9 mouse cellular contexts compared by ENCODE assay signal in genomic region chr15:97002752-97003151, GRCm38 (mm10). TPM values are rescaled to one million over a fixed set of nuclear protein-coding genes. Genes with fewer than 3 reads are reported as not detected.
DNase-seq lines count a peak whose midpoint lies in the region; ATAC-seq and TF ChIP-seq lines count a peak whose summit lies in the region.
"Had no signal": no experiment of that assay in that cellular context is flagged by ENCODE, and none has a peak within 500 bp of the region (broad histone marks: within the 10 kb centered on the region; RNA-seq: fewer than 3 reads in every experiment).

No protein-coding gene starts in this region.

- H3K36me3 ChIP-seq in CH12.LX (replicated peaks in 1 of 2; ENCODE audit: control insufficient read depth in 1 of 2, insufficient read depth in 1 of 2, low read length in 1 of 2) = no peaks in the 10 kb centered on the region
- H3K36me3 ChIP-seq in forebrain, embryonic 15.5 days = no peaks in the 10 kb centered on the region
- H3K36me3 ChIP-seq in limb, embryonic 11.5 days (ENCODE audit: control insufficient read depth, insufficient read depth, low read length) = no peaks in the 10 kb centered on the region; the same call in 1 of the 2 replicates

- H3K4me3 ChIP-seq in cerebellum, adult 2 months (replicated peaks; ENCODE audit: insufficient read depth, low read depth, low read length) = peak overlapping the region; percentile 48
- H3K4me3 ChIP-seq in CH12.LX (replicated peaks in 1 of 3; ENCODE audit: low read depth in 2 of 3, low read length in 2 of 3, poor library complexity in 1 of 3) = peak overlapping the region in 2 of 3 experiments; percentile 1 to 56
- peak overlapping the region; percentile 28 for H3K4me3 ChIP-seq in forebrain, embryonic 15.5 days
- H3K4me3 ChIP-seq in limb, embryonic 11.5 days (ENCODE audit: low read depth, low read length) = no peak overlapping the region

- dilution Hi-C loops in CH12.LX (cut with MboI; ENCODE audit: extremely low pct_ligation_motif_present, extremely low pct_unique_long_range_greater_than_20kb, low sequenced_read_pairs) = no loop called here

- TF ChIP-seq CTCF in cerebellum, adult 2 months (IDR thresholded peaks at IDR 0.05; ENCODE audit: borderline replicate concordance, insufficient read depth, low read depth, low read length) = no peak
- TF ChIP-seq CTCF in CH12.LX (conservative IDR thresholded peaks at IDR 0.05 in 1 of 2, IDR thresholded peaks at IDR 0.05 in 1 of 2; ENCODE audit: low read depth in 2 of 2, low read length in 2 of 2) = no peak

- no peaks in the 10 kb centered on the region for H3K9me3 ChIP-seq in CH12.LX (replicated peaks; ENCODE audit: low read length)
- no peaks in the 10 kb centered on the region for H3K9me3 ChIP-seq in forebrain, embryonic 15.5 days
- no peaks in the 10 kb centered on the region for H3K9me3 ChIP-seq in limb, embryonic 11.5 days (ENCODE audit: control insufficient read depth, low read length)

- H3K4me2 ChIP-seq in CH12.LX (ENCODE audit: insufficient read depth, low read depth, poor library complexity, severe bottlenecking) = 0 out of 2 replicates have a peak overlapping the region, but pooled peaks have one; percentile 25
- peak overlapping the region; percentile 18 for H3K4me2 ChIP-seq in forebrain, embryonic 15.5 days (replicated peaks)
- H3K4me2 ChIP-seq in limb, embryonic 11.5 days (ENCODE audit: low read depth, severe bottlenecking) = no peak overlapping the region; the same call in 1 of the 2 replicates

- TF ChIP-seq POLR2A in cerebellum, adult 2 months (IDR thresholded peaks at IDR 0.05; ENCODE audit: borderline replicate concordance, insufficient read depth, low read length) = no peak
- no peak for TF ChIP-seq POLR2A in CH12.LX (IDR thresholded peaks at IDR 0.05; ENCODE audit: low read depth, low read length)

- intact Hi-C loops in gastrocnemius, postnatal 14 days (cut with DNase I; ENCODE audit: low total_unique reads) = no loop called here

- no peak overlapping the region for H3K27ac ChIP-seq in cerebellum, adult 2 months (ENCODE audit: insufficient read depth, low read length)
- H3K27ac ChIP-seq in CH12.LX (ENCODE audit: insufficient read depth, low read depth) = no peak overlapping the region
- no peak overlapping the region for H3K27ac ChIP-seq in forebrain, embryonic 15.5 days (replicated peaks)
- H3K27ac ChIP-seq in limb, embryonic 11.5 days (replicated peaks; ENCODE audit: low read depth, low read length) = no peak overlapping the region; the same call in 1 of the 2 replicates

- in situ Hi-C loops in CH12.LX (cut with MboI; ENCODE audit: low pct_ligation_motif_present, low pct_unique_long_range_greater_than_20kb, low sequenced_read_pairs) = no loop called here

- ATAC-seq in forebrain, embryonic 15.5 days (replicated peaks) = no peak
- 0 out of 2 replicates have a peak, but pooled peaks have one; percentile 7 for ATAC-seq in limb, embryonic 11.5 days (ENCODE audit: insufficient number of reproducible peaks, low FRiP score, low TSS enrichment, low read depth)

- TF ChIP-seq RAD21 in CH12.LX (IDR thresholded peaks at IDR 0.05; ENCODE audit: low read depth, low read length) = no peak

- 0 out of 2 replicates have a peak overlapping the region, but pooled peaks have one; percentile 59 for H3K9ac ChIP-seq in CH12.LX (ENCODE audit: insufficient read depth, low read depth)
- no peak overlapping the region for H3K9ac ChIP-seq in forebrain, embryonic 15.5 days (replicated peaks)
- no peak overlapping the region for H3K9ac ChIP-seq in limb, embryonic 11.5 days (ENCODE audit: low read length)

- H3K4me1 ChIP-seq in cerebellum, adult 2 months (ENCODE audit: control insufficient read depth, insufficient read depth, low read length) = no peaks in the 10 kb centered on the region
- H3K4me1 ChIP-seq in CH12.LX (ENCODE audit: control insufficient read depth in 1 of 2, insufficient read depth in 2 of 2) = peaks cover 2 to 4% of the 10 kb centered on the region in 2 experiments; a peak in 3 of 4 replicates
- no peaks in the 10 kb centered on the region for H3K4me1 ChIP-seq in forebrain, embryonic 15.5 days
- peaks cover 25% of the 10 kb centered on the region for H3K4me1 ChIP-seq in limb, embryonic 11.5 days (ENCODE audit: control insufficient read depth, insufficient read depth, low read length)

- peak in 1 of 2 experiments; percentile 7 for DNase-seq in cerebellum, adult 2 months
- no peak for DNase-seq in cerebellum, adult 9-11 months
- DNase-seq in CH12.LX (ENCODE audit: extremely low read depth) = no peak
- DNase-seq in limb, embryonic 11.5 days (ENCODE audit: low spot score) = peak; percentile 24
- DNase-seq in adrenal gland, adult 18-20 months (ENCODE audit: low spot score in 2 of 2) = no peak
- no peak for DNase-seq in gastrocnemius, postnatal 14 days
- no peak for DNase-seq in right cerebral cortex, adult 18-20 months
- DNase-seq: right cerebral cortex, postnatal 14 days had no signal

- H3K27me3 ChIP-seq in cerebellum, adult 2 months (ENCODE audit: control insufficient read depth, insufficient read depth, low read length) = no peaks in the 10 kb centered on the region
- H3K27me3 ChIP-seq in CH12.LX (replicated peaks) = no peaks in the 10 kb centered on the region
- no peaks in the 10 kb centered on the region for H3K27me3 ChIP-seq in forebrain, embryonic 15.5 days
- H3K27me3 ChIP-seq in limb, embryonic 11.5 days (ENCODE audit: control insufficient read depth, insufficient read depth, low read length) = no peaks in the 10 kb centered on the region

- 74% methylated on average over 12 of the region's 12 CpGs for WGBS in cerebellum, adult 2 months
- 73% methylated on average over 12 of the region's 12 CpGs for WGBS in forebrain, embryonic 15.5 days
- 70% methylated on average over 12 of the region's 12 CpGs for WGBS in limb, embryonic 11.5 days

- no peak for TF ChIP-seq EP300 in CH12.LX (IDR thresholded peaks at IDR 0.05; ENCODE audit: low read length)

- H3K79me2 ChIP-seq in CH12.LX (replicated peaks; ENCODE audit: control insufficient read depth, extremely low read depth, insufficient read depth, poor library complexity, severe bottlenecking) = no peaks in the 10 kb centered on the region

TF ChIP-seq in CH12.LX, 34 proteins besides CTCF, POLR2A, EP300 and RAD21:
- TF ChIP-seq ZMIZ1 (IDR thresholded peaks at IDR 0.05; ENCODE audit: low read depth, low read length) (no peak), MXI1 (IDR thresholded peaks at IDR 0.05; ENCODE audit: low read depth, low read length) (no peak), UBTF (IDR thresholded peaks at IDR 0.05; ENCODE audit: low read depth, low read length) (no peak), SIN3A (IDR thresholded peaks at IDR 0.05; ENCODE audit: low read length) (no peak), KAT2A (IDR thresholded peaks at IDR 0.05; ENCODE audit: insufficient replicate concordance, low read length) (no peak), MEF2A (IDR thresholded peaks at IDR 0.05; ENCODE audit: borderline replicate concordance, low read depth, low read length) (no peak), IRF4 (IDR thresholded peaks at IDR 0.05; ENCODE audit: low read depth, low read length) (no peak), ZNF384 (IDR thresholded peaks at IDR 0.05; ENCODE audit: low read depth, low read length) (no peak), MYC (IDR thresholded peaks at IDR 0.05; ENCODE audit: low read depth, low read length) (no peak)

RNA-seq across cellular contexts. Expression of gene Slc38a4, which starts 53.0 kb away (rescaled TPM):
- 0.13 TPM in 2 replicates for polyA plus RNA-seq in cerebellum, adult 2 months (2012; rRNA removed)
- 0.17 and 0.51 TPM in 2 replicates for total RNA-seq in CH12.LX (2012; rRNA removed)
- total RNA-seq in CH12.LX (2014; rRNA removed) = 0.13 and 0.16 TPM in 2 replicates
- polyA plus RNA-seq in CH12.LX (2012; ENCODE audit: insufficient read length, low read depth) = 0.14 and 0.17 TPM in 2 replicates
- polyA plus RNA-seq in forebrain, embryonic 15.5 days (2015; fragmentation: Nextera tagmentation; extraction: Ambion mirVana) = 2.4 and 3.0 TPM in 2 replicates
- 73.8 and 75.6 TPM in 2 replicates for polyA plus RNA-seq in limb, embryonic 11.5 days (2014; fragmentation: Nextera tagmentation; extraction: Ambion mirVana)
- total RNA-seq in adrenal gland, adult 18-20 months (2021) = 1 to 10 TPM; 2.5 to 3.9 TPM
- total RNA-seq in gastrocnemius, postnatal 14 days (2021) = 100 to 1,000 TPM; 171 to 183 TPM

Comparison
In these comparisons a context has a peak if more than half of its experiments do, and no peak if none do; other contexts are left out.
1. RNA of gene Slc38a4, which starts 53.0 kb away (polyA plus RNA-seq): 73.8 to 75.6 TPM in limb, embryonic 11.5 days; 2.4 to 3.0 TPM in forebrain, embryonic 15.5 days, 0.14 to 0.17 TPM in CH12.LX and 0.13 TPM in cerebellum, adult 2 months; every median in the first group is over 10 times any median in the second.